Comparison of ENCODE assay signal across 9 mouse cellular contexts in genomic region chr8:94995336-94995893, GRCm38 (mm10). TPM values are rescaled to one million over a fixed set of nuclear protein-coding genes. Genes with fewer than 3 reads are reported as not detected.
DNase-seq lines count a peak whose midpoint lies in the region; ATAC-seq lines count a peak whose summit lies in the region.
"Had no signal": no experiment of that assay in that cellular context is flagged by ENCODE, and none has a peak within 500 bp of the region (broad histone marks: within the 10 kb centered on the region; RNA-seq: fewer than 3 reads in every experiment).

No protein-coding gene starts in this region.

- peaks cover 73% of the 10 kb centered on the region for H3K4me1 ChIP-seq in forebrain, embryonic 13.5 days

- no peak for ATAC-seq in forebrain, embryonic 13.5 days
- ATAC-seq in megakaryocyte, adult 5-6 weeks (ENCODE audit: poor library complexity, severe bottlenecking), result peak; percentile 79

- H3K27ac ChIP-seq in forebrain, embryonic 13.5 days, result peak overlapping the region; percentile 98
- H3K27ac ChIP-seq: stomach, embryonic 15.5 days had no signal

- no peaks in the 10 kb centered on the region for H3K9me3 ChIP-seq in forebrain, embryonic 13.5 days (replicated peaks)
- H3K9me3 ChIP-seq: stomach, embryonic 15.5 days had no signal

- H3K4me3 ChIP-seq in forebrain, embryonic 13.5 days, result peak overlapping the region; percentile 78
- H3K4me3 ChIP-seq: stomach, embryonic 15.5 days had no signal

- DNase-seq in cerebellum, postnatal 10 days, result peak; percentile 65 to 70
- DNase-seq in cerebellum, adult 11-12 months, result no peak
- DNase-seq in A20 (ENCODE audit: low read depth, low spot score), result peak; percentile 15
- no peak for DNase-seq in adipocyte (ENCODE audit: low spot score)
- no peak for DNase-seq in embryo, embryonic 9.5 days (ENCODE audit: extremely low spot score)
- DNase-seq in cerebellum, adult 9-11 months, result no peak

- WGBS in forebrain, embryonic 13.5 days, result 18% methylated on average over 5 of the region's 5 CpGs

- peak overlapping the region; percentile 95 for H3K4me2 ChIP-seq in forebrain, embryonic 13.5 days
- H3K4me2 ChIP-seq: stomach, embryonic 15.5 days had no signal

- peak overlapping the region; percentile 98 for H3K9ac ChIP-seq in forebrain, embryonic 13.5 days
- H3K9ac ChIP-seq: stomach, embryonic 15.5 days had no signal

- no peaks in the 10 kb centered on the region for H3K36me3 ChIP-seq in forebrain, embryonic 13.5 days (ENCODE audit: poor library complexity, severe bottlenecking)
- H3K36me3 ChIP-seq: stomach, embryonic 15.5 days had no signal

- no peaks in the 10 kb centered on the region for H3K27me3 ChIP-seq in forebrain, embryonic 13.5 days
- H3K27me3 ChIP-seq: stomach, embryonic 15.5 days had no signal

RNA-seq across cellular contexts. Expression of gene Adgrg1, which starts 20.9 kb away (rescaled TPM):
- polyA plus RNA-seq in forebrain, embryonic 13.5 days (2015; fragmentation: Nextera tagmentation; extraction: Ambion mirVana), result 156 and 178 TPM in 2 replicates
- 7.3 and 7.8 TPM in 2 replicates for total RNA-seq in megakaryocyte, adult 5-6 weeks (2015)
- 2.8 and 14.0 TPM in 2 replicates for total RNA-seq in megakaryocyte, adult 5-6 weeks (2017)

RNA-seq across cellular contexts. Expression of gene Adgrg3, which starts 22.1 kb away (rescaled TPM):
- polyA plus RNA-seq in forebrain, embryonic 13.5 days (2015; fragmentation: Nextera tagmentation; extraction: Ambion mirVana), result 0.79 and 1.0 TPM in 2 replicates
- 15.5 and 21.6 TPM in 2 replicates for total RNA-seq in megakaryocyte, adult 5-6 weeks (2015)
- total RNA-seq in megakaryocyte, adult 5-6 weeks (2017), result 28.8 and 38.7 TPM in 2 replicates

RNA-seq across cellular contexts. Expression of gene Drc7, which starts 59.5 kb away (rescaled TPM):
- 0.49 and 1.0 TPM in 2 replicates for polyA plus RNA-seq in forebrain, embryonic 13.5 days (2015; fragmentation: Nextera tagmentation; extraction: Ambion mirVana)
- 0.38 and 0.52 TPM in 2 replicates for total RNA-seq in megakaryocyte, adult 5-6 weeks (2015)
- total RNA-seq in megakaryocyte, adult 5-6 weeks (2017), result 0.18 and 0.33 TPM in 2 replicates

Comparison
In these comparisons a context has a peak if more than half of its experiments do, and no peak if none do; other contexts are left out.
1. DNase-seq: peak in cerebellum, postnatal 10 days (2 of 2) and A20 (single experiment); none in cerebellum, adult 11-12 months (single experiment), adipocyte (single experiment), embryo, embryonic 9.5 days (single experiment) and cerebellum, adult 9-11 months (single experiment).